Mouse (Mus musculus) thymus, adult 2 months (tissue): ENCODE data around the gene Isy1. TPM values are rescaled to one million over a fixed set of nuclear protein-coding genes. Genes with fewer than 3 reads are reported as not detected.

Source experiments
- DNase-seq: peaks from one replicate; pipeline ENCODE4 v3.0.0; 2021
- H3K27ac ChIP-seq: fragments of 200-500 bp; 2 replicates; pipeline ENCODE4 v1.5.1; 2012; ENCODE audit warnings: low read length, control low read depth; ENCODE audit not compliant: control insufficient read depth, insufficient read depth
- H3K27me3 ChIP-seq: fragments of 200-500 bp; 2 replicates; pipeline ENCODE4 v1.6.1; 2012; ENCODE audit warnings: mild to moderate bottlenecking, low read length, moderate library complexity, mixed read lengths; ENCODE audit not compliant: control insufficient read depth, insufficient read depth
- H3K36me3 ChIP-seq: fragments of 200-500 bp; 2 replicates; pipeline ENCODE4 v1.6.1; 2012; ENCODE audit warnings: mild to moderate bottlenecking, low read length, moderate library complexity; ENCODE audit not compliant: control insufficient read depth, insufficient read depth
- H3K4me1 ChIP-seq: fragments of 200-500 bp; replicated peaks from 2 replicates; pipeline ENCODE4 v1.6.1; 2012; ENCODE audit warnings: low read length; ENCODE audit not compliant: control insufficient read depth, insufficient read depth
- H3K4me3 ChIP-seq: fragments of 200-500 bp; 2 replicates; pipeline ENCODE4 v1.5.1; 2012; ENCODE audit warnings: mild to moderate bottlenecking, low read length, control low read depth, moderate library complexity; ENCODE audit not compliant: control insufficient read depth, insufficient read depth
- CTCF ChIP-seq: fragments of 200-500 bp; IDR thresholded peaks from 2 replicates; pipeline ENCODE4 v1.5.1; 2012; ENCODE audit warnings: mild to moderate bottlenecking, control low read depth, low read length, moderate library complexity, borderline replicate concordance; ENCODE audit not compliant: control insufficient read depth, poor library complexity, insufficient read depth; ENCODE audit errors: extremely low read depth
- POLR2A ChIP-seq: fragments of 200-500 bp; IDR thresholded peaks from 2 replicates; pipeline ENCODE4 v1.6.1; 2012; ENCODE audit warnings: mild to moderate bottlenecking, low read length, control low read depth, moderate library complexity; ENCODE audit not compliant: control insufficient read depth, poor library complexity, insufficient read depth; ENCODE audit errors: extremely low read depth
- WGBS: fragments of 180-500 bp; shearing (Covaris S2); methylation state at CpG from one replicate; pipeline ENCODE4 v1.1.7; 2018; 5-methylcytosine and 5-hydroxymethylcytosine counted together
- polyA plus RNA-seq: library from polyadenylated mRNA; depleted of rRNA; stranded (reverse); fragments of >200 nt; gene quantifications from 2 replicates; pipeline ENCODE4 v1.2.3, GENCODE M21; 2012

The Isy1 gene
- polyA plus RNA-seq, 1 experiment: 51.1 TPM

- TF ChIP-seq CTCF: no peak
- no peak for TF ChIP-seq POLR2A
- H3K36me3 ChIP-seq: no peaks in the 10 kb centered on the region
- no peaks in the 10 kb centered on the region for H3K27me3 ChIP-seq
- peaks cover 32% of the 10 kb centered on the region for H3K4me1 ChIP-seq
- DNase-seq: no peak
- WGBS: 70% methylated on average over 4 of the region's 4 CpGs
- H3K4me3 ChIP-seq: no peak overlapping the region
- no peak overlapping the region for H3K27ac ChIP-seq
Observed at GRCm38 (mm10) chr6:87879010-87879409, 40.4 kb upstream of the Isy1 start.

- TF ChIP-seq CTCF: no peak
- no peak for TF ChIP-seq POLR2A
- H3K36me3 ChIP-seq: no peaks in the 10 kb centered on the region
- no peak for DNase-seq
- H3K27ac ChIP-seq: no peak overlapping the region
- no peak overlapping the region for H3K4me3 ChIP-seq
- WGBS: 79% methylated on average over 13 of the region's 13 CpGs
- H3K4me1 ChIP-seq: peaks cover 23% of the 10 kb centered on the region
- no peaks in the 10 kb centered on the region for H3K27me3 ChIP-seq
Observed at GRCm38 (mm10) chr6:87876068-87876643, 37.6 kb upstream of the Isy1 start.

GRCm38 (mm10) chr6:87875562-87875961 is 37.0 kb upstream of the Isy1 start:
- no peak overlapping the region for H3K4me3 ChIP-seq
- 88% methylated on average over 7 of the region's 7 CpGs for WGBS
- H3K27ac ChIP-seq: no peak overlapping the region
- H3K4me1 ChIP-seq: peaks cover 23% of the 10 kb centered on the region
- no peaks in the 10 kb centered on the region for H3K36me3 ChIP-seq
- DNase-seq: no peak
- TF ChIP-seq CTCF (no peak), POLR2A (no peak)
- no peaks in the 10 kb centered on the region for H3K27me3 ChIP-seq

- Histone ChIP-seq H3K4me3 (no peak overlapping the region), H3K27ac (no peak overlapping the region), H3K36me3 (no peaks in the 10 kb centered on the region), H3K27me3 (no peaks in the 10 kb centered on the region), H3K4me1 (peaks cover 20% of the 10 kb centered on the region)
- TF ChIP-seq POLR2A (no peak), CTCF (no peak)
- DNase-seq: no peak
- 90% methylated on average over 1 of the region's 1 CpGs for WGBS
Observed at GRCm38 (mm10) chr6:87875083-87875482, 36.5 kb upstream of the Isy1 start.

- DNase-seq: no peak
- 91% methylated on average over 2 of the region's 2 CpGs for WGBS
- no peak for TF ChIP-seq CTCF
- TF ChIP-seq POLR2A: no peak
- no peaks in the 10 kb centered on the region for H3K27me3 ChIP-seq
- no peak overlapping the region for H3K4me3 ChIP-seq
- H3K4me1 ChIP-seq: peaks cover 12% of the 10 kb centered on the region
- no peak overlapping the region for H3K27ac ChIP-seq
- no peaks in the 10 kb centered on the region for H3K36me3 ChIP-seq
Observed at GRCm38 (mm10) chr6:87873963-87874362, 35.4 kb upstream of the Isy1 start.

GRCm38 (mm10) chr6:87873104-87873503 is 34.5 kb upstream of the Isy1 start:
- Histone ChIP-seq H3K27me3 (no peaks in the 10 kb centered on the region), H3K27ac (no peak overlapping the region), H3K4me3 (no peak overlapping the region), H3K4me1 (peaks cover 5% of the 10 kb centered on the region; the same call in 1 of the 2 replicates), H3K36me3 (no peaks in the 10 kb centered on the region)
- DNase-seq: no peak
- 48% methylated on average over 1 of the region's 1 CpGs for WGBS
- TF ChIP-seq CTCF (no peak), POLR2A (no peak)

- Histone ChIP-seq H3K27ac (no peak overlapping the region), H3K36me3 (no peaks in the 10 kb centered on the region), H3K27me3 (no peaks in the 10 kb centered on the region), H3K4me3 (no peak overlapping the region), H3K4me1 (peaks cover under 1% of the 10 kb centered on the region; the same call in 1 of the 2 replicates)
- no peak for DNase-seq
- 98% methylated on average over 7 of the region's 7 CpGs for WGBS
- no peak for TF ChIP-seq POLR2A
- TF ChIP-seq CTCF: no peak
Observed at GRCm38 (mm10) chr6:87871240-87871639, 32.6 kb upstream of the Isy1 start.

GRCm38 (mm10) chr6:87870440-87870839 is 31.8 kb upstream of the Isy1 start:
- no peak for TF ChIP-seq CTCF
- no peak for TF ChIP-seq POLR2A
- 73% methylated on average over 1 of the region's 1 CpGs for WGBS
- no peaks in the 10 kb centered on the region for H3K4me1 ChIP-seq
- no peak for DNase-seq
- H3K36me3 ChIP-seq: no peaks in the 10 kb centered on the region
- H3K27ac ChIP-seq: no peak overlapping the region
- no peak overlapping the region for H3K4me3 ChIP-seq
- H3K27me3 ChIP-seq: no peaks in the 10 kb centered on the region
